Mouse (Mus musculus) CH12.LX (cell line): ENCODE results near the gene Grap. TPM values are rescaled to one million over a fixed set of nuclear protein-coding genes. Genes with fewer than 3 reads are reported as not detected.

Experiments
- DNase-seq: peaks from one replicate; pipeline ENCODE4 v3.0.0-alpha.2; 2013; ENCODE audit errors: extremely low read depth
- H3K27ac ChIP-seq: 2 replicates; pipeline ENCODE4 v1.5.1; 2012; ENCODE audit warnings: low read depth, mild to moderate bottlenecking, control low read depth, moderate library complexity; ENCODE audit not compliant: insufficient read depth
- H3K27me3 ChIP-seq: replicated peaks from 2 replicates; pipeline ENCODE3; 2012; ENCODE audit warnings: inconsistent platforms
- H3K36me3 ChIP-seq, 2 experiments: replicated peaks in 1 of 2; 2 replicates each; pipeline versions ENCODE3 to v1.6.1; 2012; ENCODE audit warnings: inconsistent platforms in 1 of 2, low read length in 1 of 2, mild to moderate bottlenecking in 1 of 2, mixed read lengths in 1 of 2, moderate library complexity in 1 of 2; ENCODE audit not compliant: control insufficient read depth in 1 of 2, insufficient read depth in 1 of 2
- H3K4me1 ChIP-seq, 2 experiments: 2 replicates each; pipeline ENCODE4 v1.6.1; 2012; ENCODE audit warnings: inconsistent platforms in 1 of 2, moderate library complexity in 1 of 2; ENCODE audit not compliant: insufficient read depth in 2 of 2, control insufficient read depth in 1 of 2
- H3K4me2 ChIP-seq: 2 replicates; pipeline ENCODE4 v1.6.1; 2012; ENCODE audit warnings: low read depth, mild to moderate bottlenecking, control low read depth; ENCODE audit not compliant: poor library complexity, insufficient read depth, severe bottlenecking
- H3K4me3 ChIP-seq, 3 experiments: fragments of 150-350 bp in 1 of 3; sonication (generic) in 1 of 3; replicated peaks in 1 of 3; 2 replicates each; pipeline versions ENCODE3 to v1.5.1; 2011 to 2012; ENCODE audit warnings: low read depth in 2 of 3, low read length in 2 of 3, mild to moderate bottlenecking in 2 of 3, moderate library complexity in 2 of 3, control low read depth in 1 of 3, improper control_type of control experiment in 1 of 3, inconsistent platforms in 1 of 3, mixed read lengths in 1 of 3; ENCODE audit not compliant: poor library complexity in 1 of 3
- H3K79me2 ChIP-seq: replicated peaks from 2 replicates; pipeline ENCODE4 v1.6.1; 2012; ENCODE audit warnings: mild to moderate bottlenecking, moderate library complexity; ENCODE audit not compliant: control insufficient read depth, poor library complexity, insufficient read depth, severe bottlenecking; ENCODE audit errors: extremely low read depth
- H3K9ac ChIP-seq: 2 replicates; pipeline ENCODE4 v1.6.1; 2012; ENCODE audit warnings: low read depth, mild to moderate bottlenecking, control low read depth, moderate library complexity; ENCODE audit not compliant: insufficient read depth
- H3K9me3 ChIP-seq: replicated peaks from 2 replicates; pipeline ENCODE3; 2012; ENCODE audit warnings: low read length, inconsistent platforms, mixed read lengths
- BHLHE40 ChIP-seq: IDR thresholded peaks from 2 replicates; pipeline ENCODE4 v1.6.1; 2011; ENCODE audit warnings: mild to moderate bottlenecking, low read depth, low read length, improper control_type of control experiment
- CHD1 ChIP-seq: IDR thresholded peaks from 2 replicates; pipeline ENCODE4 v1.6.1; 2012; ENCODE audit warnings: low read depth, low read length, improper control_type of control experiment, inconsistent platforms
- CHD2 ChIP-seq: IDR thresholded peaks from 2 replicates; pipeline ENCODE4 v1.6.1; 2011; ENCODE audit warnings: low read length, improper control_type of control experiment
- CTCF ChIP-seq, 2 experiments: IDR thresholded peaks in 1 of 2; conservative IDR thresholded peaks in 1 of 2; 2 replicates each; pipeline ENCODE4 v1.5.1; 2011 to 2012; ENCODE audit warnings: low read depth in 2 of 2, low read length in 2 of 2, improper control_type of control experiment in 1 of 2, inconsistent platforms in 1 of 2, mild to moderate bottlenecking in 1 of 2, moderate library complexity in 1 of 2
- E2F4 ChIP-seq: IDR thresholded peaks from 2 replicates; pipeline ENCODE4 v1.6.1; 2011; ENCODE audit warnings: low read depth, low read length, improper control_type of control experiment; ENCODE audit not compliant: insufficient replicate concordance
- ELF1 ChIP-seq: IDR thresholded peaks from 2 replicates; pipeline ENCODE4 v1.6.1; 2014; ENCODE audit warnings: low read depth, mild to moderate bottlenecking, inconsistent platforms, low read length, improper control_type of control experiment
- EP300 ChIP-seq: IDR thresholded peaks from 2 replicates; pipeline ENCODE4 v1.6.1; 2011; ENCODE audit warnings: low read length, improper control_type of control experiment
- ETS1 ChIP-seq: conservative IDR thresholded peaks from 2 replicates; pipeline ENCODE4 v1.6.1; 2012; ENCODE audit warnings: low read depth, mild to moderate bottlenecking, inconsistent platforms, low read length, improper control_type of control experiment, moderate library complexity
- GABPA ChIP-seq: IDR thresholded peaks from 2 replicates; pipeline ENCODE4 v1.6.1; 2012; ENCODE audit warnings: low read depth, low read length, improper control_type of control experiment, inconsistent platforms; ENCODE audit not compliant: insufficient replicate concordance
- HCFC1 ChIP-seq: IDR thresholded peaks from 2 replicates; pipeline ENCODE4 v1.6.1; 2012; ENCODE audit warnings: low read depth, mild to moderate bottlenecking, inconsistent platforms, low read length, improper control_type of control experiment
- IRF4 ChIP-seq: IDR thresholded peaks from 2 replicates; pipeline ENCODE4 v1.6.1; 2014; ENCODE audit warnings: low read depth, mild to moderate bottlenecking, inconsistent platforms, low read length, improper control_type of control experiment
- JUN ChIP-seq: IDR thresholded peaks from 2 replicates; pipeline ENCODE4 v1.6.1; 2011; ENCODE audit warnings: low read depth, mild to moderate bottlenecking, low read length, improper control_type of control experiment, moderate library complexity; ENCODE audit not compliant: insufficient read depth
- JUND ChIP-seq: conservative IDR thresholded peaks from 2 replicates; pipeline ENCODE4 v1.6.1; 2011; ENCODE audit warnings: low read depth, low read length, improper control_type of control experiment
- KAT2A ChIP-seq: IDR thresholded peaks from 2 replicates; pipeline ENCODE4 v1.6.1; 2012; ENCODE audit warnings: low read length, improper control_type of control experiment, inconsistent platforms; ENCODE audit not compliant: insufficient replicate concordance
- MAFK ChIP-seq: IDR thresholded peaks from 2 replicates; pipeline ENCODE4 v1.6.1; 2011; ENCODE audit warnings: low read length, improper control_type of control experiment; ENCODE audit not compliant: insufficient replicate concordance
- MAX ChIP-seq: IDR thresholded peaks from 2 replicates; pipeline ENCODE4 v1.6.1; 2011; ENCODE audit warnings: low read length, improper control_type of control experiment
- MAZ ChIP-seq: IDR thresholded peaks from 2 replicates; pipeline ENCODE4 v1.6.1; 2012; ENCODE audit warnings: low read depth, mild to moderate bottlenecking, inconsistent platforms, low read length, improper control_type of control experiment, moderate library complexity
- MEF2A ChIP-seq: IDR thresholded peaks from 2 replicates; pipeline ENCODE4 v1.6.1; 2014; ENCODE audit warnings: low read depth, mild to moderate bottlenecking, inconsistent platforms, low read length, improper control_type of control experiment, borderline replicate concordance
- MXI1 ChIP-seq: IDR thresholded peaks from 2 replicates; pipeline ENCODE4 v1.6.1; 2011; ENCODE audit warnings: mild to moderate bottlenecking, low read depth, low read length, improper control_type of control experiment
- MYC ChIP-seq: IDR thresholded peaks from 2 replicates; pipeline ENCODE4 v1.6.1; 2011; ENCODE audit warnings: low read depth, mild to moderate bottlenecking, improper control_type of control experiment, low read length
- NELFE ChIP-seq: IDR thresholded peaks from 2 replicates; pipeline ENCODE4 v1.6.1; 2011; ENCODE audit warnings: low read depth, low read length, improper control_type of control experiment
- NRF1 ChIP-seq: IDR thresholded peaks from 2 replicates; pipeline ENCODE4 v1.6.1; 2014; ENCODE audit warnings: low read depth, mild to moderate bottlenecking, inconsistent platforms, low read length, improper control_type of control experiment, moderate library complexity
- PAX5 ChIP-seq: IDR thresholded peaks from 2 replicates; pipeline ENCODE4 v1.6.1; 2012; ENCODE audit warnings: low read length, inconsistent platforms, mixed read lengths
- POLR2A ChIP-seq: IDR thresholded peaks from 2 replicates; pipeline ENCODE4 v1.6.1; 2011; ENCODE audit warnings: low read depth, mild to moderate bottlenecking, improper control_type of control experiment, low read length
- POLR2AphosphoS2 ChIP-seq: IDR thresholded peaks from 2 replicates; pipeline ENCODE4 v1.6.1; 2011; ENCODE audit warnings: low read depth, low read length, improper control_type of control experiment
- RAD21 ChIP-seq: IDR thresholded peaks from 2 replicates; pipeline ENCODE4 v1.6.1; 2011; ENCODE audit warnings: low read depth, mild to moderate bottlenecking, low read length, improper control_type of control experiment, moderate library complexity
- RCOR1 ChIP-seq: conservative IDR thresholded peaks from 2 replicates; pipeline ENCODE4 v1.6.1; 2012; ENCODE audit warnings: low read depth, mild to moderate bottlenecking, inconsistent platforms, low read length, improper control_type of control experiment
- SIN3A ChIP-seq: IDR thresholded peaks from 2 replicates; pipeline ENCODE4 v1.6.1; 2012; ENCODE audit warnings: low read length, improper control_type of control experiment, inconsistent platforms
- SMC3 ChIP-seq: IDR thresholded peaks from 2 replicates; pipeline ENCODE4 v1.6.1; 2011; ENCODE audit warnings: low read depth, low read length, improper control_type of control experiment
- TBP ChIP-seq: conservative IDR thresholded peaks from 2 replicates; pipeline ENCODE4 v1.6.1; 2011; ENCODE audit warnings: low read depth, low read length, improper control_type of control experiment
- TCF12 ChIP-seq: IDR thresholded peaks from 2 replicates; pipeline ENCODE4 v1.6.1; 2014; ENCODE audit warnings: low read depth, mild to moderate bottlenecking, inconsistent platforms, low read length, improper control_type of control experiment
- UBTF ChIP-seq: IDR thresholded peaks from 2 replicates; pipeline ENCODE4 v1.6.1; 2012; ENCODE audit warnings: low read depth, mild to moderate bottlenecking, inconsistent platforms, low read length, improper control_type of control experiment, moderate library complexity
- USF1 ChIP-seq: IDR thresholded peaks from 2 replicates; pipeline ENCODE4 v1.6.1; 2014; ENCODE audit warnings: low read depth, mild to moderate bottlenecking, inconsistent platforms, low read length, improper control_type of control experiment
- USF2 ChIP-seq: conservative IDR thresholded peaks from 2 replicates; pipeline ENCODE4 v1.6.1; 2011; ENCODE audit warnings: low read depth, low read length, improper control_type of control experiment
- ZC3H11A ChIP-seq: IDR thresholded peaks from 2 replicates; pipeline ENCODE4 v1.6.1; 2012; ENCODE audit warnings: low read depth, mild to moderate bottlenecking, inconsistent platforms, low read length, improper control_type of control experiment
- ZKSCAN1 ChIP-seq: IDR thresholded peaks from 2 replicates; pipeline ENCODE4 v1.6.1; 2012; ENCODE audit warnings: low read depth, inconsistent platforms, low read length, improper control_type of control experiment, borderline replicate concordance
- ZMIZ1 ChIP-seq: IDR thresholded peaks from 2 replicates; pipeline ENCODE4 v1.6.1; 2012; ENCODE audit warnings: low read depth, mild to moderate bottlenecking, inconsistent platforms, low read length, improper control_type of control experiment
- ZNF384 ChIP-seq: IDR thresholded peaks from 2 replicates; pipeline ENCODE4 v1.6.1; 2012; ENCODE audit warnings: low read depth, low read length, improper control_type of control experiment, inconsistent platforms
- dilution Hi-C: fragments of 300-500 bp; cut with MboI; formaldehyde crosslinking; loops from 2 replicates; pipeline ENCODE4 v1.14.3; 2020; ENCODE audit warnings: low sequenced_read_pairs; ENCODE audit not compliant: extremely low pct_unique_long_range_greater_than_20kb, extremely low pct_ligation_motif_present
- in situ Hi-C: fragments of 300-500 bp; cut with MboI; formaldehyde crosslinking; loops from 3 replicates; pipeline ENCODE4 v1.14.3; 2019; ENCODE audit warnings: low sequenced_read_pairs, low pct_ligation_motif_present, low pct_unique_long_range_greater_than_20kb, mixed read lengths
- polyA plus RNA-seq: library from polyadenylated mRNA; unstranded; fragments of >175 nt; gene quantifications from 2 replicates; pipeline ENCODE4 v1.2.1, GENCODE M21; 2012; ENCODE audit warnings: low read depth; ENCODE audit not compliant: insufficient read length
- total RNA-seq, 2 experiments: library from RNA; depleted of rRNA; stranded (reverse); fragments of 300-350 nt in 1 of 2; fragments of >200 nt in 1 of 2; gene quantifications; 2 replicates each; pipeline ENCODE4 v1.2.3; 2012 to 2014

Gene Grap
- total and polyA plus RNA-seq, 3 experiments, result 274 to 412 (median 280) TPM

- no peaks in the 10 kb centered on the region for H3K27me3 ChIP-seq
- TF ChIP-seq NRF1 (no peak), CTCF (conservative IDR thresholded peaks at IDR 0.05 in 1 of 2, IDR thresholded peaks at IDR 0.05 in 1 of 2; ENCODE audit: low read depth in 2 of 2, low read length in 2 of 2) (no peak), SMC3 (no peak), E2F4 (no peak), ZMIZ1 (no peak; the same call in 1 of the 2 replicates), POLR2A (no peak), RCOR1 (0 out of 2 replicates have a peak, but pooled peaks have one; percentile 79), HCFC1 (0 out of 2 replicates have a peak, but pooled peaks have one; percentile 14), MAX (peak; percentile 55; the same call in 1 of the 2 replicates), ELF1 (peak; percentile 41; the same call in 1 of the 2 replicates), TBP (no peak), ZKSCAN1 (peak; percentile 25; the same call in 1 of the 2 replicates), UBTF (no peak), MXI1 (peak; percentile 72), JUND (no peak; the same call in 1 of the 2 replicates), KAT2A (no peak), CHD1 (no peak), ETS1 (peak; percentile 46; the same call in 1 of the 2 replicates), POLR2AphosphoS2 (0 out of 2 replicates have a peak, but pooled peaks have one; percentile 42), RAD21 (no peak), MEF2A (0 out of 2 replicates have a peak, but pooled peaks have one; percentile 54), GABPA (no peak), ZNF384 (no peak), SIN3A (peak; percentile 59; the same call in 1 of the 2 replicates), ZC3H11A (no peak), EP300 (peak; percentile 66), USF1 (no peak), PAX5 (no peak), TCF12 (peak; percentile 54; the same call in 1 of the 2 replicates), CHD2 (0 out of 2 replicates have a peak, but pooled peaks have one; percentile 34), USF2 (no peak), MYC (peak; percentile 37), BHLHE40 (peak; percentile 34; the same call in 1 of the 2 replicates), NELFE (0 out of 2 replicates have a peak, but pooled peaks have one; percentile 38), MAZ (peak; percentile 88; the same call in 1 of the 2 replicates), JUN (no peak), MAFK (no peak), IRF4 (peak; percentile 52)
- TF ChIP-seq, all 38 proteins: peak for 18
- Histone ChIP-seq H3K36me3 (no peaks in the 10 kb centered on the region), H3K79me2 (peaks cover under 1% of the 10 kb centered on the region; the same call in 1 of the 2 replicates), H3K9me3 (no peaks in the 10 kb centered on the region), H3K27ac (peak overlapping the region; percentile 52; the same call in 1 of the 2 replicates), H3K9ac (no peak overlapping the region), H3K4me1 (peaks cover 63 to 81% of the 10 kb centered on the region in 2 experiments), H3K4me2 (peak overlapping the region; percentile 37), H3K4me3 (peak overlapping the region in 1 of 3 experiments; percentile 32)
- dilution Hi-C loops, result no loop called here
- in situ Hi-C loops, result no loop called here
- DNase-seq, result peak; percentile 78
Observed at GRCm38 (mm10) chr11:61679091-61679866, 26.2 kb downstream of the Grap start.
